Mouse (Mus musculus): ENCODE measurements around the gene Gm4553. TPM values are rescaled to one million over a fixed set of nuclear protein-coding genes. Genes with fewer than 3 reads are reported as not detected.
"Not testable (repeated sequence)": the region's sequence is repeated elsewhere in the genome, so short reads cannot be mapped to it uniquely, and the experiment has no call there.

Gm4553 gene
- polyA plus RNA-seq, 1 experiment from 2014 or later, result not detected

DNA sequence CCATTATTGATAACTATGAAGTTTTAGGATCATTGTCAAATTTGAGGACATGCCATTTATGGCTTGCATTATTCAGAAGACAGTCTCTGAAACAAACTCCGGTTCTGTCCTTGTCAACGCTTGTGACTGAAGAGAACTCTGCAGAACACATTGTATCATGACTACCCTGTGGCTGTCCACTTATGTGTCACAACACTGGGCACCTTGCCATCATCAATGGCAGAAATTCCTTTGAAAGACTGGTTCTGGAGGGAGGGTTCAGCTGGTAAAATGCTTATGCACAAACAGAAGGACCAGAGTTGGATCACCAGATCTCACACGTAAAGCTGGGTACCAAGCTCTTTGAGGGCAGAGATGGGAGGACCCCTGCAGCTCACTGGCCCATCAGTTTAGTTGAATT is 6.2 kb downstream of the Gm4553 start:
- H3K27me3 ChIP-seq, result no peaks in the 10 kb centered on the region
- H3K36me3 ChIP-seq, result no peaks in the 10 kb centered on the region
- H3K4me3 ChIP-seq, result no peak overlapping the region
- H3K27ac ChIP-seq, result no peak overlapping the region
- ATAC-seq (ENCODE audit: low FRiP score), result no peak
- no peaks in the 10 kb centered on the region for H3K4me1 ChIP-seq (replicated peaks)
- no peak overlapping the region for H3K9ac ChIP-seq
- H3K4me2 ChIP-seq, result no peak overlapping the region
- H3K9me3 ChIP-seq, result no peaks in the 10 kb centered on the region
- 91% methylated on average over 3 of the region's 3 CpGs for WGBS

DNA sequence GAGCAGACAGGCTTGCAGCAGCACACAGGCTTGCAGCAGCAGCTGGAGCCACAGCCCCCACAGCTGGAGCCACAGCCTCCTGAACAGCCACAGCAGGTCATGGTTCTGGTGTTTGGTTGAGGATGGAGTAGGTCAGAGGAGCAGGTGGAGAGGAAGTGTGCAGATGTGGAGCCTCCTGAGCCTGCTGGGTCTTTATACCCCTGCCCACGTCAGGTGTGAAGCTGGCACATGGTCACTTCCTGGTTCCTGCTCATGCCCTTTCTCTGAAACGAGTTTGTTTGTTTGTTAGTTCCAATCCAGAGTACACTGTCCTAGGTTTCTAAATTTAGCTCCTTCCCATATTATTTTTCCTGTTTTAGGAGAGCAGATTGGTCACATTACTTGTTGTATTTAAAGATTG is 8.5 kb downstream of the Gm4553 start, which contains the start of gene Gm29735:
Gm29735 (minus strand) TSS at position 101 of the 400 bp plus-strand sequence.
- not testable (repeated sequence) for H3K9ac ChIP-seq; H3K4me1 ChIP-seq (replicated peaks); H3K36me3 ChIP-seq; H3K9me3 ChIP-seq; H3K27ac ChIP-seq; ATAC-seq (ENCODE audit: low FRiP score); H3K27me3 ChIP-seq; H3K4me2 ChIP-seq; H3K4me3 ChIP-seq
- 68% methylated on average over 2 of the region's 2 CpGs for WGBS

DNA sequence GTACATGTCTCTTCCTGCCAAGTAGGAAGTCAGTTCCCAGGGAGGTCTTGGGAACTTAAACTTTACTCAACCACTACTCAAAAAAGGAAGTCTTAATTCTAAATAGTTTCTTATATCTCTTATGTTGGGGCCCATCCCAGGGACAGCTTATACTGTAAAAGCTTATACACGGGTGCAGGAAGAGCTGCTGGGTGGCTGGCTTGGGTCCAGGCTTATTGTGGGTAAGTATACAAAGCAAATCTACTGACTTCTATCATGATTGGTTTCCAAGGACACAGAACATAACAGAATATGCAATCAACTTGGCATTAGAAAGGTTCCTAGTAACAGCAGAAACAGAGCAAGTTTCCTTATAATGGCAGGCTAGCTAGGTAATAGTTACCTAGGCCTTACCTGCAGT is 10.2 kb downstream of the Gm4553 start:
- ATAC-seq (ENCODE audit: low FRiP score), result no peak
- H3K4me1 ChIP-seq (replicated peaks), result no peaks in the 10 kb centered on the region
- no peak overlapping the region for H3K9ac ChIP-seq
- H3K27me3 ChIP-seq, result no peaks in the 10 kb centered on the region
- H3K4me2 ChIP-seq, result no peak overlapping the region
- H3K4me3 ChIP-seq, result no peak overlapping the region
- H3K9me3 ChIP-seq, result no peaks in the 10 kb centered on the region
- no peaks in the 10 kb centered on the region for H3K36me3 ChIP-seq
- 59% methylated on average over 1 of the region's 1 CpGs for WGBS
- H3K27ac ChIP-seq, result no peak overlapping the region

DNA sequence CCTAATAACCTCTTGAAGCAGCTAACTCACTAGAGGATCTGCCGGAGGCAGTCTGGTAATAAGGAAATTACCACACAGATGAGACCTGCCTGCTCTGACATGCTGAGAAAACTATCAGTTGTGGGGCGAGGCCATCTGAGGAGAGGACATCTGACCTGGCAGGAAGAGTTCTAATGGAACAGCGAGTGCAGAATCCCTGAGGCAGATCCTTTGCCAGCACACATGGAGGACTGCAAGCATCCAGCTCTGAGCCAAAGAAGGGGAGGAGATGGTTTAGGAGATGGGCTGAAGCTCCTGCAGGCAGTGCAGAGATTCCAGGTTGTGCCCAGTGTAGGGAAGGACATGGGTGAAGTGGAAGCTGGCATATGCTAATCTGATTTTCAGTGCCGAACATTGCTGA is 13.3 kb downstream of the Gm4553 start:
- Histone ChIP-seq H3K4me2 (no peak overlapping the region), H3K4me1 (replicated peaks) (no peaks in the 10 kb centered on the region), H3K27me3 (no peaks in the 10 kb centered on the region), H3K9me3 (no peaks in the 10 kb centered on the region), H3K27ac (no peak overlapping the region), H3K4me3 (no peak overlapping the region), H3K36me3 (no peaks in the 10 kb centered on the region), H3K9ac (no peak overlapping the region)
- ATAC-seq (ENCODE audit: low FRiP score), result no peak
- 82% methylated on average over 4 of the region's 4 CpGs for WGBS

DNA sequence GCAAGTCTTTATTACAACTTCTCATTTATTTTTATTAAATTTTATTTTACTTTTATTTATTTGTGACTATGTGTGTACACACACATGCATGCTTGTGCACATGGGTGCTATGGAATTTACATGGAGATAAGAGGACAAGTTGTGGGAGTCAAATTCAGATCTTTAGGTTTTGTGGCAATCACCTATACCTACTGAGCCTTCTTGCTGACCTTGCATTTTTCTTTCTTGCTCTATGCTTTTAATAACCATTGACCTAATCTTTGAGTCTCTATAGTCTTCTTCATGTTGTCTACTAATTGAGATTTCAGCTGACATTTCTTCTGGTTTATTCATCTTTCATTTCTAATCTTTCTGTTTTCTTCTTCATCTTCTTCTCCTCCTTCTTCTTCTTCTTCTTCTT is 16.9 kb downstream of the Gm4553 start:
- Histone ChIP-seq H3K4me2 (no peak overlapping the region), H3K9me3 (no peaks in the 10 kb centered on the region), H3K36me3 (no peaks in the 10 kb centered on the region), H3K27me3 (peaks cover 6% of the 10 kb centered on the region; the same call in 1 of the 2 replicates), H3K4me3 (no peak overlapping the region), H3K27ac (no peak overlapping the region), H3K4me1 (replicated peaks) (no peaks in the 10 kb centered on the region), H3K9ac (no peak overlapping the region)
- ATAC-seq (ENCODE audit: low FRiP score), result no peak

DNA sequence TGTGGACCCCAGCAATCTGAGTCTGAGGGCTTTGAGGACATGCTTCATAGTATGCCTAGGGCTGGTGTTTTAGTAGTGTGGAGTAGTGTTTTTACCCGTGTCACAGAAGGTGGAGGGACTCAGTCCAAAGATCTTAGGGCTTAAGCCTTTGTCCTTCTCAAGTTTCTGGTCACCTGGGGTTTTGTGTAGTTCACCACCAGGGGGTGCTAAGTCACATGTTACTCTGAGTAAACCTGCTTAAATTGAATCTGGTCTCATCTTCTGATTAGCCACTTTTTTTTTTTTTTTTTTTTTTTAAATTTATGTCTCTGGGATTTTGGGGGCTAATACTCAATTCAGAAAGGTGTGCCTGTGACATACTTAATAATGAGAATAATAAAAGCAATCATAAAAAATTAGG is 19.5 kb downstream of the Gm4553 start:
- Histone ChIP-seq H3K9me3 (no peaks in the 10 kb centered on the region), H3K27ac (no peak overlapping the region), H3K9ac (no peak overlapping the region), H3K4me2 (no peak overlapping the region), H3K36me3 (no peaks in the 10 kb centered on the region), H3K4me1 (replicated peaks) (no peaks in the 10 kb centered on the region), H3K27me3 (peaks cover 6% of the 10 kb centered on the region; the same call in 1 of the 2 replicates), H3K4me3 (no peak overlapping the region)
- ATAC-seq (ENCODE audit: low FRiP score), result no peak
- 10% methylated on average over 1 of the region's 1 CpGs for WGBS

DNA sequence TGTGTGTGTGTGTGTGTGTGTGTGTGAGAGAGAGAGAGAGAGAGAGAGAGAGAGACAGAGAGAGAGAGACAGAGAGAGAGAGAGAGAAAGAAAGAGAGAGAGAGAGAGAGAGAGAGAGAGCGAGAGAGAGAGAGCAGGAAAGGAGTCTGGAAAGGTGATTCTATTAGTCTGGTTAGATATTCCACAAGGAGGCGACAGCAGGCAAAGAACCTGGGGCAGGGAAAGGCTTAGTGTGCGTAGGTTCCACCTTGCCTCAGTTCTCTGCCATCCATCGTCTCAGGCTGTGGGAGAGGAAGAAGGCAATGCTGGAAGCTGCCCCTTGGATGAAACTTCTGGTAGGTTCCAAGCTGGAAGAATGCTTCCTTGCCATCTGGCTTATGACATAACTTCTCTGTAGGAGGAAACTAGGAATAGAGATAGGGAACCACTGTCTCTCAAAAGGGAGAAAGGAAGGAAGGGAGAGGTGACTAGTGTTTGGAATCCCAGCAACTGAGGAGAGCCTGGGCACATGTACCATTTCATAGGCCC is 20.1 kb downstream of the Gm4553 start:
- no peak overlapping the region for H3K9ac ChIP-seq
- H3K4me1 ChIP-seq (replicated peaks), result no peaks in the 10 kb centered on the region
- no peak overlapping the region for H3K4me3 ChIP-seq
- H3K4me2 ChIP-seq, result no peak overlapping the region
- H3K27me3 ChIP-seq, result peaks cover 6% of the 10 kb centered on the region; the same call in 1 of the 2 replicates
- no peaks in the 10 kb centered on the region for H3K9me3 ChIP-seq
- no peak overlapping the region for H3K27ac ChIP-seq
- 51% methylated on average over 3 of the region's 4 CpGs for WGBS
- H3K36me3 ChIP-seq, result no peaks in the 10 kb centered on the region
- no peak for ATAC-seq (ENCODE audit: low FRiP score)

DNA sequence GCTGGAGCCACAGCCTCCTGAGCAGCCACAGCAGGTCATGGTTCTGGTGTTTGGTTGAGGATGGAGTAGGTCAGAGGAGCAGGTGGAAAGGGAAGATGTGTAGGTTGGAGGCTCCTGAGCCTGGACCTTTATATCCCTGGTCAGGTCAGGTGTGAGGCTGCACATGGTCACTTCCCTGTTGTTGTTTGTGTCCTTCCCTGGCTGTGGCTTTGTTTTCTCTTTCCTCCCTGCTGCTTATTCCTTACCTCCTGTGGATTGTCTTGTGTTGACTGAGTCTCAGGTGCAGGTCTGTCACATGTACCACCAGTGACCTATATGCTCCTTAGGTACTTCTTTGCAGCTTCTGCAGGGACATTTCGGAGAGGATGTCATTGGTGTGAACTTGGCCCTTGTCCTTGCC is 21.0 kb downstream of the Gm4553 start, which contains the start of gene Gm45337:
Gm45337 (minus strand) TSS at position 101 of the 400 bp plus-strand sequence.
- no peak for ATAC-seq (ENCODE audit: low FRiP score)
- WGBS, result 79% methylated on average over 1 of the region's 1 CpGs

DNA sequence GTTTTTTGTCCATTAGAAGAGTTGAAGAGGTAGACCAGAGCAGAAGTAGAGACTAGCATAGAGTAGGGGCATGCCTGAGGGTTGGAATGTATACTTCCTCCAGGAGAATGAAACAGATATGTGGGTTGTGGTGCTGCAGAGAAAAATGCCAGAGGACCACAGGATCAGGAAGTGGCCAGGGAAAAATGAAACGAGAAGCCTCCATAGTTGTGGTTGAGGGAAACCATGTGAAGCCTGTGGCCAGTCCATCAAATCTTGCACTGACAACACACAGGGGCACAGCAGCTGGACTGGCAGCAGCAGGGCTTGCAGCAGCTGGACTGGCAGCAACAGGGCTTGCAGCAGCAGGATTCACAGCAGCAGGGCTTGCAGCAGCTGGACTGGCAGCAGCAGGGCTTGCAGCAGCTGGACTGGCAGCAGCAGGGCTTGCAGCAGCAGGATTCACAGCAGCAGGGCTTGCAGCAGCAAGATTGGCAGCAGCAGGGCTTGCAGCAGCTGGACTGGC is 22.0 kb downstream of the Gm4553 start:
- not testable (repeated sequence) for H3K9me3 ChIP-seq; H3K4me1 ChIP-seq (replicated peaks); H3K9ac ChIP-seq; H3K36me3 ChIP-seq; H3K27ac ChIP-seq; H3K27me3 ChIP-seq; H3K4me2 ChIP-seq; ATAC-seq (ENCODE audit: low FRiP score); H3K4me3 ChIP-seq
- WGBS, result 65% methylated on average over 1 of the region's 1 CpGs

More for the DNA sequence above, 21.0 kb downstream of the Gm4553 start, which contains the start of gene Gm45337:
- no peak within 1 kb of the TSS for H3K27ac ChIP-seq
- no peaks in the 10 kb centered on the region for H3K9me3 ChIP-seq
- H3K9ac ChIP-seq, result no peak within 1 kb of the TSS
- H3K27me3 ChIP-seq, result peaks cover 6% of the 10 kb centered on the region; the same call in 1 of the 2 replicates
- H3K4me2 ChIP-seq, result no peak within 1 kb of the TSS
- H3K4me3 ChIP-seq, result no peak within 1 kb of the TSS
- H3K4me1 ChIP-seq (replicated peaks), result no peaks in the 10 kb centered on the region
- H3K36me3 ChIP-seq, result no peaks in the 10 kb centered on the region

DNA sequence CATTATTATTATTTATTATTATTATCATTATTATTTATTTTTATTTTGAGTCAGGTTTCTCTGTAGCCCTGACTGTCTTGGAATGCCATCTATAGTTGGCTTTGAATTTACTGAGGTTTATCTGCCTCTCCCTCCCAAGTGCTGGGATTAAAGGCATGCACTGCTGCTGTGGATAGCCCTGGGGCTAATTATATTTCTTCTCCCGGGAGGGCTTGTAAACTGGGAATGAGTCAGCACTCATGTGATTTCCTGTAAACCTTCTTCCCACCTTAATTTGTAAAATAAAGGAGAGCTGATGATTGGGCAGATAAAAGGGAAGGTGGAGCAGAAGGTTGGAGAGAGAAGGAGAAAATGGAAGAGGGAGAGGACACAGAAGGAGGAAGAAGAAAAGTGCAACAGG is 24.8 kb downstream of the Gm4553 start:
- H3K36me3 ChIP-seq, result no peaks in the 10 kb centered on the region
- H3K4me2 ChIP-seq, result no peak overlapping the region
- no peaks in the 10 kb centered on the region for H3K4me1 ChIP-seq (replicated peaks)
- peaks cover 6% of the 10 kb centered on the region; the same call in 1 of the 2 replicates for H3K27me3 ChIP-seq
- no peak overlapping the region for H3K27ac ChIP-seq
- ATAC-seq (ENCODE audit: low FRiP score), result no peak
- no peak overlapping the region for H3K4me3 ChIP-seq
- no peak overlapping the region for H3K9ac ChIP-seq
- no peaks in the 10 kb centered on the region for H3K9me3 ChIP-seq
- 49% methylated on average over 1 of the region's 1 CpGs for WGBS

DNA sequence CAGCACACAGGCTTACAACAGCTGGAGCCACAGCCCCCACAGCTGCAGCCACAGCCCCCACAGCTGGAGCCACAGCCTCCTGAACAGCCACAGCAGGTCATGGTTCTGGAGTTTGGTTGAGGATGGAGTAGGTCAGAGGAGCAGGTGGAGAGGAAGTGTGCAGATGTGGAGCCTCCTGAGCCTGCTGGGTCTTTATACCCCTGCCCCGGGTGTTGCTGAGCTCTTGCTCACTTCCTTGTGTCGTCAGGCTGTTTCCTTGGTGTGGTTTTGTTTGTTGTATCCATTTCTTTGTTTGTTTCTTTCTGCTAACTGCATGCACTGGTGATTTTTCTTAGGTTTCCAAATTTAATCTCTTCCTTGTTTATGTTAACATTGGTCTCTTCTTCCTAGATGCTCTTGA is 29.6 kb downstream of the Gm4553 start, which contains the start of gene Gm39115:
Gm39115 (minus strand) TSS at position 101 of the 400 bp plus-strand sequence.
- not testable (repeated sequence) for H3K36me3 ChIP-seq; ATAC-seq (ENCODE audit: low FRiP score); H3K4me1 ChIP-seq (replicated peaks); H3K4me3 ChIP-seq; H3K4me2 ChIP-seq; H3K27ac ChIP-seq; H3K9ac ChIP-seq; H3K9me3 ChIP-seq; H3K27me3 ChIP-seq
- WGBS, result 35% methylated on average over 2 of the region's 2 CpGs

DNA sequence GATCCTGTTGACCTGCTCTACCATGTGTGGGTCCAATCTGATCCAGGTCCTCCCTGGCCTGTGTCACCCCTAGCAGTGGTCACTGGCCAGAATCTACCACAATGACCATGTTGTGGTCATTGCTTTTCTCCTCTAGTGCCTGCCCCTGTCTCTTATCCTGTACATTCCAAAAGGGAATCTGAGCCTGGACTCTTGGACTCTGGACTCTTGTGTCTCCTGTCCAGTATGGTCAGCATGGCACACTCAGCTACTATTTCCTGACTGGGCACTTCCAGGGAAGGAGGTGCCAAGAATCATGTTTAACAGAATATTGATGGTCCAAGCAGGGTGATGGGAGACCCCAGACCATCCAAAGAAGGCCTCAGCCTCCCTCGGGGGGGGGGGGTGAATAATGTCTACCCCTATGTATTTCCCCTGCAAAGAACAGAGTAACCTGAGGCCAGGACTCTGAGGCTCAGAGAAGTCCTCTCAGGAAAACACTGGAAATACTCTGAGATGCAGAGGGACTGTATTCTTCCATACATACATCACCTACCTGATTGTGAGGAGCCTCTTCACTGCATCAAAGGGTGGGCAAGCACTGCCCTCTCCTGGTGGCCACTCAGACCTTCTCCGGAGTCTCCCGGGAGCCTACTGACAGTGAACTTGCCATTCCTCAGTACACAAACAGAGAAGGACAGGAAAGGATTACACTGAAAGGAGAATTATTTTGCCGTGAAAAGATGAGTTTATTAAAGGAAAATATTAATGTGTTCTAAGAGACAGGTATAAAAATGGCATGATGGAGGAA is 31.1 kb downstream of the Gm4553 start:
- H3K36me3 ChIP-seq, result no peaks in the 10 kb centered on the region
- H3K27me3 ChIP-seq, result 0 out of 2 replicates have a peak, but pooled peaks cover 6% of the 10 kb centered on the region
- no peak overlapping the region for H3K4me3 ChIP-seq
- no peaks in the 10 kb centered on the region for H3K4me1 ChIP-seq (replicated peaks)
- no peak overlapping the region for H3K9ac ChIP-seq
- H3K4me2 ChIP-seq, result no peak overlapping the region
- H3K9me3 ChIP-seq, result no peaks in the 10 kb centered on the region
- no peak for ATAC-seq (ENCODE audit: low FRiP score)
- no peak overlapping the region for H3K27ac ChIP-seq
- WGBS, result 67% methylated on average over 4 of the region's 4 CpGs
